Mouse (Mus musculus) gastrocnemius, postnatal 4 days (tissue): ENCODE measurements at regions not wholly inside any gene's neighbourhood (a gene's known extent, or its start where the extent isn't known, plus 50 kb on each side); places are given as distances from the start of the nearest gene placed in this dataset.

Source experiments
- DNase-seq, 2 experiments: peaks; one replicate each; pipeline ENCODE4 v3.0.0; 2021 to 2022; ENCODE audit warnings: low spot score in 2 of 2, mixed read lengths in 2 of 2

DNA sequence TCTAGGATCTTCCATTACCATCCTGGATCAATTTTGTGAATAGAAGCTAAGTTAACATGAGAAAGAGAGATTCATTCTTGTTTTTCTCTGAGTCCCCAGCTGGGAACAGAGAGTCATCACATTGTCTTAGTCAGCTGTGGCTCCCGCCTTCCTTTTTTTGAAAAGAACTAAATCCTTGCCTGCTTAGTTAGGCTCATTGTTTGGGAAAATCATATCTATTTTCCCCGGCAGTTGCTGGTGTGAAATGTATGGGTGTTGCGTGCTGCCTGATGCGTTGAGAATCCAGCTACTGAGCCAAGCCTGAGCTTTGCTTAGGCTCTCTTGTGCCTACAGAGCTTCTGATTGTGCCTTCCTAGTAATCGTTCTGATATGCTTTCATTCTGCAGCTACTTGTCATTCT is 66.3 kb downstream of the Fam50b start:
- no peak for DNase-seq

- no peak for DNase-seq
Observed at GRCm38 (mm10) chr13:34806532-34807092, 68.5 kb upstream of the Prpf4b start.

GRCm38 (mm10) chr13:34809536-34809935 is 65.6 kb upstream of the Prpf4b start:
- no peak for DNase-seq

GRCm38 (mm10) chr13:34814161-34815056 is 60.7 kb upstream of the Prpf4b start:
- peak; percentile 26 to 59 for DNase-seq

GRCm38 (mm10) chr13:34815057-34815410 is 60.1 kb upstream of the Prpf4b start:
- DNase-seq, result no peak

GRCm38 (mm10) chr13:34818211-34818610 is 56.9 kb upstream of the Prpf4b start:
- no peak for DNase-seq

- DNase-seq, result no peak
Observed at GRCm38 (mm10) chr13:34820423-34820822, 54.7 kb upstream of the Prpf4b start.

- DNase-seq, result no peak
Observed at GRCm38 (mm10) chr13:34821946-34822345, 53.2 kb upstream of the Prpf4b start.

DNA sequence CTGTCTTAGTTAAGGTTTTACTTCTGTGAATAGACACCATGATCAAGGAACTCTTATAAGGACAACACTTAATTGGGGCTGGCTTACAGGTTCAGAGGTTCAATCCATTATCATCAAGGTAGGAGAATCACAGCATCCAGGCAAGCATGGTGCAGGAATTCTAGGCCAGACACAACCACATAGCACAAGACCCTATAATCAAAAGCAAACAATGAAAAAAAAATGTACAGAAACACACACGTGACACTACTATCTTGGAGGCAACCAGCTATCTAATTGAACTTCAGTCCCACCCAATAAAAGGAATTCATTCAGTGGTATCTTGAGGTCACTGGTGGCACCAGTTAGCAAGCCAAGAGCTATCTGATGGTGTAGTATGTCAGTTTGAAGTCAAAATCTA is 50.9 kb upstream of the Prpf4b start:
- DNase-seq, result no peak
